Mouse (Mus musculus): ENCODE measurements at regions not wholly inside any gene's neighbourhood (a gene's known extent, or its start where the extent isn't known, plus 50 kb on each side); places are given as distances from the start of the nearest gene placed in this dataset.
A peak's percentile ranks its signal among the peaks of the same experiment; 100 is the strongest.

- intact Hi-C loops (cut with DNase I) = no loop called here
- no peak for DNase-seq (ENCODE audit: low spot score in 2 of 2)
Measured at GRCm38 (mm10) chr3:150109561-150109960, 1119.2 kb upstream of the Adgrl2 start.

DNA sequence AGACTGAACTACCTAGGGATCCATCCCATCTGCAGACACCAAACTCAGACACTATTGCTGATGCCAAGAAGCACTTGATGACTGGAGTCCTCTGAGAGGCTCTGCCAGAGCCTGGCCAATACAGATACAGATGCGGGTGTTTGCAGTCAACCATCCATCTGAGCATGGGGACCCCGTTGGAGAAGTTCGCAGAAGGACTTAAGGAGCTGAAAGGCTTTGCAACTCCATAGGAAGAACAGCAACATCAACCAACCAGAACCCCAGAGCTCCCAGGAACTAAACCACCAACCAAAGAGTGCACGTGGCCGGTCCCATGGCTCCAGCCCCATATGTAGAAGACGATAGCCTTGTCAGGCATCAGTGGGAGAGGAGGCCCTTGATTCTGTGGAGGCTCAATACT, 1121.9 kb upstream of the Adgrl2 start:
- intact Hi-C loops (cut with DNase I) = no loop called here
- no peak for DNase-seq (ENCODE audit: low spot score in 2 of 2)

DNA sequence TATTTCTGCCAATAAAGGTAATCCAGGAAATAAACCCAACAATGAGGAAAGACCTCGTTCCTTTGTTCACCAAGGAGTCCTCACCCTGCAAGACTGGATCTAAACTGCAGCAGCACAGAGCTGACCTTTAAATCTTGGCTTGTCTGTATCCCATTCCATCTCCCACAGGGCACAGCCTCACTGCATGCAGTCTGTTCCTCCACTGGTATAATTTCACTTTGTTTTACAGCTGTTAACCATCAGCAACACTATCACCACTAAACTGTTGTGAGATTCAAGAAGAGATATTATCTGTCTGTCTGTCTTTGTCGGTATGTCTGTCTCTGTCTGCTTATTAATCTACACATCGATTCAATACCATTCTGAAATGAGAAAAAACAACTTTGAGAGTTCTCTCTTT, 1129.5 kb upstream of the Adgrl2 start:
- DNase-seq (ENCODE audit: low spot score in 2 of 2) = no peak
- intact Hi-C loops (cut with DNase I) = no loop called here

- no peak for DNase-seq (ENCODE audit: low spot score in 2 of 2)
- intact Hi-C loops (cut with DNase I) = no loop called here
Measured at GRCm38 (mm10) chr3:150146635-150147034, 1156.3 kb upstream of the Adgrl2 start.

DNA sequence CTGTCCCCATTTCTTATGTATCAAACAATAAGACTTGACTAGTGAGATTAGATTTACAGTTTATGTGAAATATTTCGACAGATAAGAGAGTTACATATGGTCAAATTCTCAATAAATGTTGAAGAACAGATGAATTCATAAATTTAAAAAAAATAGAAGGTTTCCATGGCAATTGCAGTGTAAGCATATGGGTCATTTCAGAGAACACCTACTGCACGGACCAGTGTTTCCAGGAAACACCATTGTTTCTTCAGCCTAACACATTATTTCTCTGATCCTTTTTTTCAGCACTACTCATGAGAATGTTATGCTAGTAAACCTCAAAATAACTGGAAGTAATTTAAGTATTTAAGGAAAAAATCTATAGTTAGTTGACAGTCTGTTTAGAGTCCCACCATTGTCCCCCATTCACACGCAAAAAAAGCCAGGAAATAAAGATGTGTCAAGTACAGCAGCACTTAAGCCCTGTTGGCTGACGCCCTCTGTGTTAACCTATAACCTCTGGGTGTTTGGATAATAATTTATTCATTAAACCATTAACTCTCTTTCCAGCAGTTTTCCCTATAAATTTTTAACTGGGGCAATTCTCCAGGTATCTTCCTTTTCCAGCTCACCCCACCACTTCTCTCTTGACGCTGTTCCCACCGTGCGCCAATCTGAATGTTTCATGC, 1160.9 kb upstream of the Adgrl2 start:
- no peak for DNase-seq (ENCODE audit: low spot score in 2 of 2)
- intact Hi-C loops (cut with DNase I) = no loop called here

DNA sequence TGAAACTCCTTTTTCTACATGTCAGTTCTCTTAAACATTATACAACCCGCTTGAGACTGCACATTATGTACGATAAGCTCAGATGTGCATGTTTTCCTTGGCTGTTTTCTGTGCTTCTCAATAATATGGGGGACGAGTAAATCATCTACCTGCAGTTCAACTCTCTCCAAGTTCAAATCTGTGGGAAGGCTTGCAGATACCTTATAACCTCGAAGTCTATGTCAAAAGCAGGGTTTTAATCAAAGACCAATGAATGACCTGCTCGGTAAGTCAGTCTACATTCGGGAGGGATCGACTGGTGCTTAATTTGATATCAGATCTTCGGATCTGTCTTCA, 1161.4 kb upstream of the Adgrl2 start:
- DNase-seq (ENCODE audit: low spot score in 2 of 2) = no peak
- intact Hi-C loops (cut with DNase I) = no loop called here

DNA sequence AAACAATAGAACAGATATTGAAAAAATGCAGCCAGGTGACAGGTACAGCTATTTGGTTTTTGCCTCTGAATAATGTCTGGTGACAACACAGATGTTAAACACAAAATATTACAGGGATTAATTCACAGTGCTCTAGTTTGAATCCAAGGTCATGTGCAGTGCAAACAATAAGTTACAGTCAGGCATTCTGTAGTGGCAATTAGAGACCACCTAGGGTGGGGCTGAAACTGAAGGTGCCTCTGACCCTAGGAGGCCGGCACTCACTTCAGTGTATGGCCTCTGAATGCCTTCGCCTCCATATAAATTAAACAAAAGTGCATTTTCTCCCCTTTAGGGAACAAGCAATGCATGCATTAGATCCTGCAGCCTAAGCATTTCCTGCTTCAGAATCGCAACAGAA, 1162.5 kb upstream of the Adgrl2 start:
- intact Hi-C loops (cut with DNase I) = no loop called here
- DNase-seq (ENCODE audit: low spot score in 2 of 2) = no peak

GRCm38 (mm10) chr3:150185807-150186206, 1195.5 kb upstream of the Adgrl2 start:
- DNase-seq (ENCODE audit: low spot score in 2 of 2) = no peak
- intact Hi-C loops (cut with DNase I) = no loop called here

DNA sequence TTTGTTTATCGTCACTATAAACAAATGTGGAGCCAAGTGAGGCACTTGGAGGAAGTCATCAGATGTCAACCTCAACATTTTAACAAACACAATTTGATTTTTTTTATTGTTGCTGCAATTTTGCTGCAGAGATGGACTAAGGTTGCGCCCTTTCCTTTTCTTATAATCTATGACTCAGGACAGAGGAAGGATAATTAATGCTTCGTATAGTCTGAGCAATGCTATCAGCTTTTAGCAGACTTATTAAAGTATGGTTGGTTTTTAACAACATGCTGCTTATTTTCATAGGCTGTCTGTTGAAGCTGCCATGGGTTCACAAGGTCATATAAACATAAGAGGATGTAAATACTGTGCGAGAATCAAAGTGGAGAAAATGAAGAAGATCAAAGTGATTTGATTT, 1202.8 kb upstream of the Adgrl2 start:
- DNase-seq (ENCODE audit: low spot score in 2 of 2) = no peak
- intact Hi-C loops (cut with DNase I) = no loop called here

DNA sequence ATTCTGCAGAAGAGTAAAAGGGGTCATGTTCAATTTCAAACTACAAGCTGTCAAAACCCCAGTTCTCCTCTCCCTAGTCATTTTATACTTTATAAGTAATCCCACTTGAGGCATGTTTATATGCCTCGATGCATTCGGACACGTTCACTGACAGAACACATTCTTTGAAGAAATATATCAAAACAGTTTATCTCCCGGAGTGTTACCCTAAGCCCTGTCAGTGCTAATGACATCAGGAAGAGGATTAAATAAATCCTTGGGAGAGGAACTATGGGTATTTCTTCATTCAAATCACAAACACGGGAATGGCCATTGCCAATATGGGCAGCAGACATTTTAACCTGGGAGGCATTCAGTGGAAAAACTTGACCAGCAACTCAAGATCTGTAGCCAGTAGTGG, 1208.1 kb upstream of the Adgrl2 start:
- intact Hi-C loops (cut with DNase I) = no loop called here

GRCm38 (mm10) chr3:150205902-150206301, 1215.5 kb upstream of the Adgrl2 start:
- intact Hi-C loops (cut with DNase I) = no loop called here
- DNase-seq (ENCODE audit: low spot score in 2 of 2) = no peak

More for the DNA sequence above, 1208.1 kb upstream of the Adgrl2 start:
- DNase-seq (ENCODE audit: low spot score in 2 of 2) = no peak

DNA sequence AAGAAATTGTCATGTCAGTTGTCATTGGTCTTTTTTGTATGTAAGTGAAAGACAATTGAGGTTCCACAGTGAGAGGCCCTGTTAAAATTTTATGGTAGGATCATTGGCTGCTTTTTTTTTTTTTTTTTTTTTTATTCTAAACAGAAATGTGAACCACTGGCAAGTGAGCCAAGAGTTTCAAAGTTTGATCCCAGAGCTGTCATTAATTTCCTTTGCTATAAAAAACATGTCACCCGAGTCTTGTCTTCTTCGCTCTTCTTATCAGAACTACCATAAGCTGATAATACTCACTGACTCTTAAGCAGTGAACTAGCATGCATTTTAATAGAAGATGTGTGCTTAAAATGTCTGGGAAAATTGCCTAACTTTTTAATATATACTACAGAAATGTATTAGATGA, 1204.4 kb upstream of the Adgrl4 start:
- no peak for DNase-seq (ENCODE audit: low spot score in 2 of 2)
- intact Hi-C loops (cut with DNase I) = no loop called here

- no peak for DNase-seq (ENCODE audit: low spot score in 2 of 2)
- intact Hi-C loops (cut with DNase I) = no loop called here
Measured at GRCm38 (mm10) chr3:150236946-150237600, 1200.6 kb upstream of the Adgrl4 start.

- intact Hi-C loops (cut with DNase I) = no loop called here
- no peak for DNase-seq (ENCODE audit: low spot score in 2 of 2)
Measured at GRCm38 (mm10) chr3:150275038-150275437, 1162.6 kb upstream of the Adgrl4 start.

DNA sequence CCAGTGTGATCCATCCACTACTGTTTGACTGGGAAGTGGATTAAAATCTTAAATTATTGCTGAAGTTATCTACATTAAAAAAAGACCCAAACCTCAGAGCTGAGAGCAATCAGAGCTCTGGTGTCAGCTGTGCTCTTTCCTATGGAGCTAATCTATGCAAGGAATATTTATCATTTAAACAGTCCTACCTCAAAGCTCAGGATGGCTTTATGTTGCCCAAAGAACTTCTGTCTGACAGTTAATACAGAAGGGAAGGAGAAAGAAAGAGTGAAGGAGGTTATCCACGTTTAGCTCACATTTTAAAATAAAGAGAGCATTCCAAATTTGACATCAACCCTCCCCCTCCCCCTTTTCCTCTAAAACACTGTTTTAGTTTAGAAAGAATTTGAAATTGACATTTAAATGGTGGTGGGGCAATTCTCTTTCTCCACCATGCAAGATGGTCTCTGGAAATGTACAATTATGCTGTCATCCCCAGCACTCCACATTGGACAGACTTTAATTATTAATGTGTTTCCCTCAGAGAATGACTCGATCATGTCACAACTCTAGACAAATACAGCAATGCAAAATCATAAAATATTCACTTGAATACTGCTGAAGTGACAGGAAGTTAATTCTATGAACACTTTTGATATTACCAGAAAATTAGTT, 1141.5 kb upstream of the Adgrl4 start:
- intact Hi-C loops (cut with DNase I) = no loop called here
- DNase-seq (ENCODE audit: low spot score in 2 of 2) = no peak

DNA sequence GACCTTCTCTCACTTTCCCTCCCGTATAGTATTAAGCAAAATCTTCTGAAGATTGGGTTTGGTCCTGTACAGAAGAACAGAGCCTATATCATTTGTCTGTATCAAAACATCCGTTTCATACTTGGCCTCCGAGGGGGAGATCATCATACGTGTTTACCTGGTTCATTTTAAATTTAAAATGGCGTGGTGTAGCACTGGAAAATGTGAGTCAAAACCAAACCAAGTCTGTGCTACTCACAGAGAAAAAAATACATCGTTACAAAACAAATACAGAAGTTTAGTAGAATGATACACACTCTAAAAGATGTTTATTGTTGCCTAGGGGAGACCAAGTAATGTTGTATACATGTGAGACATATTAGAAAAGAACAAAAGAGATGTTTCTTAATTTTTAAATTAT, 1108.9 kb upstream of the Adgrl4 start:
- intact Hi-C loops (cut with DNase I) = no loop called here
- DNase-seq (ENCODE audit: low spot score in 2 of 2) = no peak

GRCm38 (mm10) chr3:150352139-150352725, 1085.5 kb upstream of the Adgrl4 start:
- intact Hi-C loops (cut with DNase I) = no loop called here
- DNase-seq (ENCODE audit: low spot score in 2 of 2) = no peak

DNA sequence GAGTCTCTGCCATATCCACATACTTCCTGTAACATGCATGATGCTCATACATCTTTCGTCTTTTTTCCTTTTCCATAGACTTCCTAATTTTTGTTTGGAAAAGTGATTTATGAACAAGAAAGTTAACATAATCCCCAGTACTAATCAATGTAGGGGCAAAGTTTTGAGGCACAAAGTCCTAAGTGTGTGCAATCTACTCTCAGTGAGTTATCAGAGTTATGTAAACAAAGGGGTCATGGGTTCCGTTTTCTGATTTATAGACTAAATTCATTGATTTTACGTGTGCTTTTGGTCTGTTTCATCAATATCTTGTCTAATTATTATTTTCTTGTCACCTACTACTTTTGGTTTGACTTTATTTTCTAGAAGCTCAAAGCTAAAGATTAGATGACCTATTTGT, 1071.9 kb upstream of the Adgrl4 start:
- DNase-seq (ENCODE audit: low spot score in 2 of 2) = no peak

GRCm38 (mm10) chr3:150384996-150385627, 1052.6 kb upstream of the Adgrl4 start:
- intact Hi-C loops (cut with DNase I) = loop anchor here (5.0 to 10.0 kb wide), 2 partner anchors 617 to 1180 kb away; no protein-coding TSS in a partner anchor

More for the DNA sequence above, 1071.9 kb upstream of the Adgrl4 start:
- intact Hi-C loops (cut with DNase I) = no loop called here

GRCm38 (mm10) chr3:150401694-150402301, 1035.9 kb upstream of the Adgrl4 start:
- intact Hi-C loops (cut with DNase I) = no loop called here
- no peak for DNase-seq (ENCODE audit: low spot score in 2 of 2)

More at GRCm38 (mm10) chr3:150384996-150385627, 1052.6 kb upstream of the Adgrl4 start:
- peak; percentile 7 to 45 for DNase-seq (ENCODE audit: low spot score in 2 of 2)

Data from left cerebral cortex, postnatal 36 days (tissue).